In genomic region chr2:130425112-130425511, GRCm38 (mm10) we compare ENCODE assay signal across 1 mouse cellular context.
TF ChIP-seq lines count a peak whose summit lies in the region.

No protein-coding gene starts in this region.

TF ChIP-seq in C2C12, 6 proteins besides CTCF, POLR2A, EP300 and RAD21 (continued from another document):
- TF ChIP-seq CEBPB (IDR thresholded peaks at IDR 0.05; ENCODE audit: low read depth) = no peak
- no peak for TF ChIP-seq FOSL1 (IDR thresholded peaks at IDR 0.05; ENCODE audit: insufficient read depth, low read length, poor library complexity, severe bottlenecking)
